Mouse (Mus musculus): ENCODE measurements around the gene Ccdc124. TPM values are rescaled to one million over a fixed set of nuclear protein-coding genes. Genes with fewer than 3 reads are reported as not detected.
"Not testable (repeated sequence)": the region's sequence is repeated elsewhere in the genome, so short reads cannot be mapped to it uniquely, and the experiment has no call there.

Gene Ccdc124
- polyA plus RNA-seq, 1 experiment from 2014 or later = 173 TPM

GRCm38 (mm10) chr8:70902211-70902610, 28.5 kb upstream of the Ccdc124 start:
- Histone ChIP-seq H3K4me3 (no peak overlapping the region), H3K27ac (replicated peaks) (no peak overlapping the region), H3K27me3 (replicated peaks; ENCODE audit: low read depth, poor library complexity, severe bottlenecking) (peaks cover 10% of the 10 kb centered on the region; the same call in 1 of the 2 replicates), H3K9me3 (no peaks in the 10 kb centered on the region), H3K4me1 (peaks cover 27% of the 10 kb centered on the region), H3K36me3 (replicated peaks) (no peaks in the 10 kb centered on the region)
- WGBS = 40% methylated on average over 5 of the region's 5 CpGs
- DNase-seq (ENCODE audit: low spot score) = no peak

- 83% methylated on average over 2 of the region's 2 CpGs for WGBS
- DNase-seq (ENCODE audit: low spot score) = no peak
- H3K4me1 ChIP-seq = peaks cover 23% of the 10 kb centered on the region
- H3K36me3 ChIP-seq (replicated peaks) = peaks cover 4% of the 10 kb centered on the region
- H3K27ac ChIP-seq (replicated peaks) = no peak overlapping the region
- peaks cover 10% of the 10 kb centered on the region; the same call in 1 of the 2 replicates for H3K27me3 ChIP-seq (replicated peaks; ENCODE audit: low read depth, poor library complexity, severe bottlenecking)
- H3K9me3 ChIP-seq = no peaks in the 10 kb centered on the region
- H3K4me3 ChIP-seq = no peak overlapping the region
Measured at GRCm38 (mm10) chr8:70900872-70901387, 27.2 kb upstream of the Ccdc124 start.

GRCm38 (mm10) chr8:70899226-70899625, 25.5 kb upstream of the Ccdc124 start:
- Histone ChIP-seq H3K4me3 (no peak overlapping the region), H3K27ac (replicated peaks) (no peak overlapping the region), H3K27me3 (replicated peaks; ENCODE audit: low read depth, poor library complexity, severe bottlenecking) (peaks cover 19% of the 10 kb centered on the region; the same call in 1 of the 2 replicates), H3K9me3 (no peaks in the 10 kb centered on the region), H3K4me1 (peaks cover 29% of the 10 kb centered on the region), H3K36me3 (replicated peaks) (peaks cover 22% of the 10 kb centered on the region)
- DNase-seq (ENCODE audit: low spot score) = no peak
- WGBS = 89% methylated on average over 2 of the region's 2 CpGs

- DNase-seq (ENCODE audit: low spot score) = no peak
- H3K27me3 ChIP-seq (replicated peaks; ENCODE audit: low read depth, poor library complexity, severe bottlenecking) = peaks cover 24% of the 10 kb centered on the region; the same call in 1 of the 2 replicates
- peak overlapping the region; percentile 88 for H3K4me3 ChIP-seq
- H3K27ac ChIP-seq (replicated peaks) = peak overlapping the region; percentile 98
- H3K36me3 ChIP-seq (replicated peaks) = peaks cover 26% of the 10 kb centered on the region
- H3K9me3 ChIP-seq = no peaks in the 10 kb centered on the region
- WGBS = 66% methylated on average over 2 of the region's 2 CpGs
- H3K4me1 ChIP-seq = peaks cover 29% of the 10 kb centered on the region
Measured at GRCm38 (mm10) chr8:70898661-70899198, 25.0 kb upstream of the Ccdc124 start.

GRCm38 (mm10) chr8:70897681-70898413, 24.1 kb upstream of the Ccdc124 start:
- H3K27ac ChIP-seq (replicated peaks) = peak overlapping the region; percentile 98
- H3K27me3 ChIP-seq (replicated peaks; ENCODE audit: low read depth, poor library complexity, severe bottlenecking) = peaks cover 29% of the 10 kb centered on the region
- H3K36me3 ChIP-seq (replicated peaks) = peaks cover 34% of the 10 kb centered on the region
- peak overlapping the region; percentile 88 for H3K4me3 ChIP-seq
- WGBS = under 1% methylated on average over 20 of the region's 20 CpGs
- peak; percentile 87 for DNase-seq (ENCODE audit: low spot score)
- no peaks in the 10 kb centered on the region for H3K9me3 ChIP-seq
- H3K4me1 ChIP-seq = peaks cover 32% of the 10 kb centered on the region

GRCm38 (mm10) chr8:70897021-70897680, 23.4 kb upstream of the Ccdc124 start, which contains the start of gene Rpl18a:
Rpl18a (minus strand) TSS chr8:70897412.
- peak; percentile 95 for DNase-seq (ENCODE audit: low spot score)
- Histone ChIP-seq H3K36me3 (replicated peaks) (peaks cover 34% of the 10 kb centered on the region), H3K4me1 (peaks cover 39% of the 10 kb centered on the region), H3K27me3 (replicated peaks; ENCODE audit: low read depth, poor library complexity, severe bottlenecking) (peaks cover 32% of the 10 kb centered on the region), H3K27ac (replicated peaks) (peak within 1 kb of the TSS; percentile 98), H3K4me3 (peak within 1 kb of the TSS; percentile 88), H3K9me3 (no peaks in the 10 kb centered on the region)
- under 1% methylated on average over 60 of the region's 60 CpGs for WGBS

- Histone ChIP-seq H3K9me3 (no peaks in the 10 kb centered on the region), H3K27ac (replicated peaks) (peak overlapping the region; percentile 98), H3K4me1 (peaks cover 46% of the 10 kb centered on the region), H3K4me3 (peak overlapping the region; percentile 88), H3K27me3 (replicated peaks; ENCODE audit: low read depth, poor library complexity, severe bottlenecking) (peaks cover 37% of the 10 kb centered on the region), H3K36me3 (replicated peaks) (peaks cover 34% of the 10 kb centered on the region)
- no peak for DNase-seq (ENCODE audit: low spot score)
- 5% methylated on average over 25 of the region's 25 CpGs for WGBS
Measured at GRCm38 (mm10) chr8:70896316-70897020, 22.7 kb upstream of the Ccdc124 start.

GRCm38 (mm10) chr8:70895571-70896259, 22.0 kb upstream of the Ccdc124 start:
- Histone ChIP-seq H3K4me3 (peak overlapping the region; percentile 88), H3K36me3 (replicated peaks) (peaks cover 34% of the 10 kb centered on the region), H3K27me3 (replicated peaks; ENCODE audit: low read depth, poor library complexity, severe bottlenecking) (peaks cover 44% of the 10 kb centered on the region), H3K4me1 (peaks cover 51% of the 10 kb centered on the region), H3K27ac (replicated peaks) (peak overlapping the region; percentile 98; the same call in 1 of the 2 replicates)
- 85% methylated on average over 24 of the region's 24 CpGs for WGBS
- H3K9me3 ChIP-seq; DNase-seq (ENCODE audit: low spot score): not testable (repeated sequence)

- 90% methylated on average over 8 of the region's 8 CpGs for WGBS
- no peak overlapping the region for H3K27ac ChIP-seq (replicated peaks)
- no peaks in the 10 kb centered on the region for H3K9me3 ChIP-seq
- 0 out of 2 replicates have a peak overlapping the region, but pooled peaks have one; percentile 88 for H3K4me3 ChIP-seq
- H3K4me1 ChIP-seq = peaks cover 51% of the 10 kb centered on the region
- peaks cover 34% of the 10 kb centered on the region for H3K36me3 ChIP-seq (replicated peaks)
- no peak for DNase-seq (ENCODE audit: low spot score)
- peaks cover 52% of the 10 kb centered on the region for H3K27me3 ChIP-seq (replicated peaks; ENCODE audit: low read depth, poor library complexity, severe bottlenecking)
Measured at GRCm38 (mm10) chr8:70894771-70895545, 21.2 kb upstream of the Ccdc124 start.

- peaks cover 34% of the 10 kb centered on the region for H3K36me3 ChIP-seq (replicated peaks)
- H3K4me3 ChIP-seq = no peak overlapping the region
- H3K9me3 ChIP-seq = no peaks in the 10 kb centered on the region
- peaks cover 51% of the 10 kb centered on the region for H3K4me1 ChIP-seq
- no peak overlapping the region for H3K27ac ChIP-seq (replicated peaks)
- WGBS = 67% methylated on average over 2 of the region's 2 CpGs
- no peak for DNase-seq (ENCODE audit: low spot score)
- H3K27me3 ChIP-seq (replicated peaks; ENCODE audit: low read depth, poor library complexity, severe bottlenecking) = peaks cover 58% of the 10 kb centered on the region
Measured at GRCm38 (mm10) chr8:70894385-70894720, 20.6 kb upstream of the Ccdc124 start.

Measured in embryonic facial prominence, embryonic 10.5 days (tissue).